Mouse (Mus musculus) retina, embryonic 14.5 days (tissue): ENCODE results near the gene Mcu.

Experiments used
- DNase-seq: peaks from one replicate; pipeline ENCODE4 v3.0.0-alpha.2; 2015; ENCODE audit warnings: low spot score

Mcu gene

DNA sequence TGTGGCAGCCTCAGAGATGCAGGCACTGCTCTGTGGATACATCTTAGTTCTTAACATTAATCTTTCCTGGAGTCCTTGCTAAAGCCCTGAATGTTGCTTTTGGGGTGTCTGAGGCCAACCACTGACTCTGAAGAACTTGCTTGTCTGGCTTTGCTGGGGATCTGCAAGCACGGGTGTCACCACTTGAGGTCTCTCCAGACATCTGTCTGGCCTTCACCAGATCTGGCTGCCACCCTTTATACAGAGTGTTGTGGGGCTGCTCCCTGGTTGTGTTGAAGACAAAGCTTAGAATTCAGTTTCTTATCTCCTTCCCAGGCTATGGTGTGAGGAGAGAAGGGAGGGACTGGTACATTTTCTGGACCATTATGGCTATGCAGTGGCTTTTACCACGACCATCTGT is 122.4 kb downstream of the Mcu start:
- no peak for DNase-seq

DNA sequence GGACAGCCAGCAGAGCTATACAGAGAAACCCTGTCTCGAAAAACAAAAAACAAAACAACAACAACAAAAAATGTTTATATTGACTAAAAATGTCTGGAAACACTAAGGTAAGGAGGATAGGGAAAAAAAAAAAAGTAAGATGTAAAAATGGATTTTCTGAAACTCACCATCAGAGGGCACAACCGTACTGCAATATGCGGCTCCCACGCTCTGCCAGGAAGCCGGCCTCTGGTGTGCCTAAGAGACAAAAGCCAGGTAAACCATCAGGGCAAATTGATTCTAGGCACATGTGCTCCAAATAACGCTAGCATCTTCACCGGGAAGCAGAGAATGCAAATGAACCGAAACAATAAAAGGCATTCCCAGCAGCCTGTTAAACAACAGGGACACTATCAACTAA is 125.6 kb downstream of the Mcu start:
- no peak for DNase-seq

DNA sequence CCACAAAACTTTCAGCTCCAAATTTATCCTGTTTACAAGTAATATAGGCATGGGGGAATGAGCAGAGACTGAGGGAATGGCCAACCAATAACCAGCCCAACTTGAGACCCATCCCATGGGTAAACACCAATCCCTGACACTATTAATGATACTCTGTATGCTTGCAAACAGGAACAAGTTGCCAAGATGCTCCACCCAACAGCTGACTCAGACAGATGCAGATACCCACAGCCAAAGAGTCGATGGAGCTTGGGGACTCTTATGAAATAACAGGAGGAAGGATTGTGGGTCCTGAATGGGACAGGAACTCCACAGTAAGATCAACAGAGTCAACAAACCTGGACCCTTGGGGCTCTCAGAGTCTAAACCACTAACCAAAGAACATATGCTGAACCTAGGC is 127.1 kb downstream of the Mcu start:
- DNase-seq = no peak

DNA sequence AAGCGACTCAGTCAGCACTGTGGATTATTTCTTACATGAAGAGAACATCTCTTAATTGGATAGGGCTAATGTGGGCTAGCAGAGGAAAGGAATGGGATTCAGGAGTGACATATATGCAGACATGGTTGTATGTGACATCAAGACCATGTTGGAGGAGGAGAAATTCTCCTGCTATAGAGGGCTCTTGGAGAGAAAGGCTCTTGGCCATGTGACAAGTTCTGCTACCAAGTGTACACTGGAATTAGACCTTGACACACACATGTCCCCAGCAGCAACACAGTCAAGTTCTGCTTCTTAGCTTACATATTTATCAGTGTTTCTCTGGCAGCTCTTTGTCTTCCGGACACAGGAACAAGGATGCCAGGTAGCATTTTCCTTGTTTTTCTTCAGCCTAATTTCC is 129.1 kb downstream of the Mcu start:
- DNase-seq = no peak

DNA sequence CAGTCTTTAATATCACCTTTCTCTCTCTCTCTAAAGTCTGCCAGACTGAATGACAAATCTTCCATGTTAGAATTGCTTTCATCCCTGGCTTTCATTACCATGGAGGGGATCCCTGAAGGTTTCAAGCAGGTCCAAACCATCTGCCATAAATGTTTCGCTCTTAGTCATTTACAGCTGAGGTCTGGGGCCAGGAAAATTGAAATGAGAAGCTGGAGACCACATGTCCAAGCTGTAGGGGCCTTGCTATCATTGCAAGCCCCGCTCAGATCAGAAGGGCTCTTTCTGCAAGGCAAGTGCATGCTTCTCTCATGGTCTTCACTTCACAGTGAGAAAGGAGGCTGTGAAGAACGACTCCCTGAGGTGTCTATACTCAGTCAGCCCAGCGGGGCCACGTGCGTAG is 132.2 kb downstream of the Mcu start:
- DNase-seq = no peak

DNA sequence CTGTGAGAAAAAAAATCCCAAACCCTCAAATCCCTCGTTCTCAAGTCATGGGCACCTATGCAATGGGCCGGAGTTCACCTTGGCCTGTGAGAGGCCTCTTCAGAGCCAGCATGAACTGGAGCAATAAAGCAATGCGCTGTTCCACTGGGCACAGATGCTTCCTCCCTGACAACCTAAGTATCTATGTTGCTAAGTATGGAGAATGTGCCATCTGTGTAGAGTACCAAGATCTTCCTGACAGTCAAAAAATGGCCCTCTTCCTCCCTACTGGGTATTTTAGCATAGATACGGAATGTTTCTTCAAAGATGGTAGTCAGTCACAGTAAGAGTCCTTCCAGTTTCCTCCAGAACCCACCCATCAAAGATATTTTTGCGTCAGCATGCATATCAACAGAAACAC is 135.1 kb downstream of the Mcu start:
- no peak for DNase-seq

DNA sequence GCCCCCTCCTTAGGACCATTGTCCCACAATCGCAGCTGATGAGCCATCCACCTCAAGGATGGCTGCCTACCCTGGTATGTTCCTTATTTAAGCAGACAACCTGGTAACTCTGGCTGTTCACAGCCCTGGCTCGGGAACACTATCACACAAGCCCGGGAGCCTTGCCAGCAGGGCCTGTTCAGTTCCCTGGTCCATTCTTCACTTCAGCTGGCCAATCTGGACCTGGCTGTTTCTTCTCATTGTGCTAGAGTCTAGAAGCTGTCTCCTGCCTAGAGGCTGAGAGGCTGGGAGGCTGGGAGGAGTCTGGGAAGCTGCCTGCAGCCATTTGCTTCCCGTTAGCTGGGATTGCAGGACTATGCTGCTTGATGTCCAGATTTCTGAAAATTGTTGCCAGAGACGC is 146.0 kb downstream of the Mcu start:
- DNase-seq = no peak

DNA sequence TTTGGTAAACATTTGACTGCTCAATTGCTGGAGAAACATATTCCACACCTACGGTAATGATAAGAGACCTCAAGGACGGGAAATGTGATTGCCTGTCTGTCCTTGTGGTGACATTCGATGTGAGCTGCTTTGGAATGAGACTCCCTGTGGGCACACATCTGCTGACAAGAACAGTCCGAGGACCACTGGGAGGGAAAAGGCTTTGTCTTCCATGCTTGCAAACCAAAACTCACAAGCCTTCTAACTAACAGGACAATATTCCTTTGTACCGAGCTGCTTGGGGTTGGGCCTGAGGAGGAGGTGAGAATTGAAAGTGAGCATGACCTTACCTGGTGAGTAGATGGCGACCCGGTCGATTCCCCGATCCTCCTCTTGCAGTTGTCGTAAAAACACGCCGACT is 149.2 kb downstream of the Mcu start:
- DNase-seq = no peak

DNA sequence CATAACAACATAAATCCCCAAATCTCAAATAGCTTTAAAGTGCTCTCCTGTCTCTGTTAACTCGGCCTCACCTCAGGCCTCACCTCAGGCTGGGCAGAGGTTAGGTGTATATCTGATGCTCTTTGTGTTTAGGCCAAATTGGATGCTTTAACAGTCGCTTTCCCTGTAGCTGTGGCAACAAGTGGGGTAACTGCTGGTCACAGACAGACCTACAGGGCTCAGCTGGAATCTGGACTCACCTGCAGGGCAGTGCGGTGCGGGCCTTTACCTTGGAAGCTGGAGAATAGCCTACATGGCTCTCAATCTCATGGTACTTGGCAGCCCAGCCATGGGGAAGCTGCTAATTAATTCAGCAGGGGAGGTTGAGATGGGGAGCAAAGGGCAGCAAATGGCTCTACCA is 149.9 kb downstream of the Mcu start:
- no peak for DNase-seq

DNA sequence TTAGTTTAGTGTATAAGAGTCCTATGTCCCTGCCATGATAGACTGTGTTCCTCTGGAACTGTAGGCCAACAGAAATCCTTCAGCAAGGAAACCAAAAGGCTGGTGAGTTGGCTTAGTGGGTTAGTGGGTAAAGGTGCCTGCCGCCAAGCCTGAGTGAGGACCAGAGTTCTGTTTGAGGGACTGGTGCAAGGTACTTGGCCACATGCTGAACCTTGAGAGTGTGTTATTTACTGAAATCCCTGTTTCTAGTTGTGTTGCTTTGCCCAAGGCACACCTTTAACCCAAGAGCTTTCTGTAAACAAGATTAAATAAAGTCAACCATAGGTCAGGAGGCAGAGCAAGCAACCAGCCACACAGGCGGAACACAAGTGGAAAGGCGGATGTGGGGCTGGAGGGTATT is 150.9 kb downstream of the Mcu start:
- DNase-seq = no peak

DNA sequence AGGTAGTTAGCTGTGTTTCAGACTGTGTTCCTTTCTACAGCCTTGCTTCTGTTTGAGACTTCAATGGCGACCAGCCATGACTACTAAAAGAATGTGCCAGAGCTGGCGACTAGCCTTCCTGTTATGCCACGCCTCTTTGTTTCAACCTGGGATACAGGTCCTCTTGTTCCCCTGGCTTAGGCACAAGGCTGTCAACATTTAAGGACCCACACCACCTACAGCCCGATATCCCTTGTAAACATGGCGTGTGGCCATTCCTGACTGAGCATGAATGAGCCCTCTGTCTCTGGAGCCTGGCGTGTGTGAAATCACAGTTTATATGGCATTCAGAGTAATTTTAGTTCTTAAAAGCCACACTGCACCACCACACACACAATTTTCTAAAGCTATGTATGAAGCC is 154.2 kb downstream of the Mcu start:
- no peak for DNase-seq

DNA sequence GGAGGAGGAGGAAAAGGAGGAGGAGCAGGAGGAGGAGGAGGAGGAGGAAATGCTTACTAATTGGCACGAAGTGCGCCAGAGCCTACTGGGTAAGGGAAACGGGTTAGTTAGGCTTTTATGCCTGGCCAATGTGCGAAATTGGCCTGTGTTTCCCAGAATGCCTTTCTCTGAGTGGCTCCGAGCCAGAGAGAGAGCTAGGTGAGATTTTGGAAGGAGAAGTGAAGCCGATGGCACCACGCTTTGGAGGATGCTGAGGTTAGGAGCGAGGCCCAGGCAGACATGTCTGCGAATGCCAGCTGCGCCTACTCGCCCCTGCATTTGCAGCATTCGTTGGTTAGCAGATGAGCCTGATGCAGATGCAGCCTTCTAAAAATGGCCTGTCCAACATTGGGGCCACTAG is 156.7 kb downstream of the Mcu start:
- no peak for DNase-seq

DNA sequence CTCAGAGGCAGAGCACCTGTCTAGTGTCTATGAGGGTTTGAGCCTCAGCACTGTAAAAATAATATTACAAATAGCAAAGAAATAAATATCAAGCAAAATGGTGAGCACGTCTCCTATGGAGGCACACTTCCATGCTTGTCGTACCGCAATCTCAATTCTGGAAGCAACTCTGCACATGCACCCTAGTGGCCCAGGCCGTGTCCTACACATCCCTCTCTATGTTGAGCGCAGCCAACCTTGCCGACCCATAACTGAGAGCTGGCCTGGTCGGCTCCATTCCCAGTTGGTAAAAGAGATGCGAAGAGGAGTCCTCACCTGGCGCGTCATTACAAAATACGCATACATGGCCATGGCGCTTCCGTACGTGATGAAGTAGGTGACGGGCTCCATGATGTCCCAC is 161.9 kb downstream of the Mcu start:
- DNase-seq = no peak

DNA sequence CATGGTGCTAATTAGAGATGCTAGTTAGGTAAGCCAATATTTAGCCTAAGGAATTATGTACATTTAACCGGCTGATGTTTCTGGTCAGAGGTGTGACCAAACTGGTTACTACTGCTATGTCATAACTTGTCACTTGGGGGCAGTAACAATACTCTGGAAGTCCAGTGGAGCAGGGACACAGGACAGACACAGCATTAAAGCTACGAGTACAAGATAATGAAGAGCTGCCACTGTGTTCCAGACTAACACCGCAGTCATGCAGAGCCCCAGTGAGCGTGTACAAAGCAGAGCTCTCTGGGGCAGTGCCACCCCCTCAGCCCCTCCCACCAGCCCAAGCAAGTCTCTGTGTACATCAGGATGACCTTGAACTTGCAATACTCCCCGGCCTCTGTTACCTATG is 164.7 kb downstream of the Mcu start:
- peak; percentile 75 for DNase-seq

DNA sequence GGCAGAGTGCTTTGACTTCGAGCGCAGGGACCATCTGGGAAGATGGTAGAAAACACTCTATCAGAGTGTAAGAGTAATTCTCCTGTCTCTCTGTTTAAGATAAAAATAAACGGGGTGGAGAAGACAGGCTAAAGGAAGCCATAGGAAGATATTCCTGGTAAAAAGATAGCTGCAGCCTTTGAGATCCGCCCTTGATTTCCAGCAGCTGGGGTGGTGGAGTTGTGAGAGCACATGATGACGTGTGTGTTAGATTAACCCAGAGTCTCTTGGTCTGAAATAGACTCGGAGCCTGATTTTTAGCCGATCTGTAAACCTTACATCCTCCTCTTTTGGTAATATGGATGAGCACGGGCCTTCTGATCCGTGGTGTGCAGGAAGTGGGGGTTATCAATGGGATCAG is 168.9 kb downstream of the Mcu start:
- no peak for DNase-seq

DNA sequence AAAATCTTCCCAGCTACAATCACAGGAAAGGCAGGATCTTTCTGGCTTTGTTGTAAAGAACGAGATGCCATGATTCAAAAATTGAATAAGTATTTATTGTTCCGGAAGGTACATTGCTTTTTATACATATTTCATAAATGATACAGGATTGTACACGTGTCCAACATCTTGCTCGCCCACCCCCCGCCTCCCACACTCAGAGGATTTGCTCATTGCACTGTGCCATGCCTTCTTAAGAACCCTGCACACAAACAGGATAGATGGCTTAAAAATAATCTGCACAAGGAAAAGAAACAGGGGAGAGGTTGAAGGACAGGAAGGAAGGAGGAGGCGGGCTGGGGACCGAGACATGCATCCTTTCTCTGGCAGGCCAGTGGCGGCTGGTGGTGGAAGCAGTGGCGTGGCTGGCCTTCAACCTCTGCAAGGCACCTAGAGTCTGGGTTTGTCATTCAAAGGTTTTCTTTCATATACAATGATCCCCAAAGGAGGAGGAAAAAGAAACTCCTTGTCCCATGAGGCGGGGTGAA is 169.5 kb downstream of the Mcu start:
- DNase-seq = no peak

DNA sequence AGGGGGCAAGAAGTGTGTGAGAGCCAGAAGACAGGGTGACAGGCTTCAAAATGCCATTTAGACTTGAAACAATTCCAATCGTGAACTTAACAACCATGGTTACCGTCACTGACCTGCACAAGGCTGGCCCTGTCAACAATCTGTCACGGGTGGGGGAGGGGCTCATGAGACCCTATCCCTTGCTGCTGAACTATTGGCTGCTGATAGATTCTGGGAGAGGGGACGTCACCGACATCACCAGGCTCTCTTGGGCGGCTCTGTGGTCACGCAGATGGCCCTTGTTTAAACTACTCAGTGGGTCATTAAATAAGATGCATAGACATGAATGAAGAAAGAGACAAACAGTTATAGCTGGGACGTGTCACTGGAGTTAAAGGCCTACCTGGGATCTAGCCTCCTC is 171.9 kb downstream of the Mcu start:
- no peak for DNase-seq

DNA sequence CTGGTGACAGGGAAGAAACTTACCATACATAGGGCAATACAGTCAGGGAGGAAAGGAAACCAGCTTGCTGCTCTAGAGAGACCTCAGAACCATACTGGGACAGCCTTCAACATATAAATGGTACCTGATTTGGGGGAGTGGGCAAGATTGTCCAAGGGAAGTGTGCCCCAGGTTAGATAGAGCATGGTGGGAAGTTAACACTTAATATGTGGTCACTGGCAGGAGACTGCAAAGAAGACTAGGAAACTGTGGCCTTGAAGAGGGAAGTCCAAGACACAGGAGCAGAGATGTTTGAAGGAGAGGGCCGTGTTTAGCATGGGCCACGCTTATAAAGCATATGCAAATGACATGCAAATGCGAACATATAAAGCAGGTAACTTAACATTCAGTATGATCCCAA is 172.4 kb downstream of the Mcu start:
- no peak for DNase-seq

DNA sequence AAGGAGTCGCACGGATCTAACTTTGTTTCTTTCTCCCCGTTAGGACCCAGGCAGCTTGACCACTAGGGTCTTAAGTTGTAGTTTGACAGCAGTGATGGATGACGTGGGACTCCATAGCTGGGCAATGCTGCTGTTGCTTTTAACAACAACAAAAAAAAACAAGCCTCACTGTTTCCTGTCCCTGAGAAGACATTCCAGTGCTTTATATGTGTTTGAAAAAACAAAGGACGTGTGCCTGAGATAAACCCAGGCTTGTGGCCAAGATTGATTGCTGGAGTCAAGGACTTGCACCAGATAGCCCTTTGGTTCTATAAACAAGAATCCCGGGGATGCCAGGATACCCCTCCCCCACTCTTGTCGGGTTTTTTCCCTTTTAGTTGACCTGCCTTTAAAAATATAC is 173.3 kb downstream of the Mcu start:
- no peak for DNase-seq

DNA sequence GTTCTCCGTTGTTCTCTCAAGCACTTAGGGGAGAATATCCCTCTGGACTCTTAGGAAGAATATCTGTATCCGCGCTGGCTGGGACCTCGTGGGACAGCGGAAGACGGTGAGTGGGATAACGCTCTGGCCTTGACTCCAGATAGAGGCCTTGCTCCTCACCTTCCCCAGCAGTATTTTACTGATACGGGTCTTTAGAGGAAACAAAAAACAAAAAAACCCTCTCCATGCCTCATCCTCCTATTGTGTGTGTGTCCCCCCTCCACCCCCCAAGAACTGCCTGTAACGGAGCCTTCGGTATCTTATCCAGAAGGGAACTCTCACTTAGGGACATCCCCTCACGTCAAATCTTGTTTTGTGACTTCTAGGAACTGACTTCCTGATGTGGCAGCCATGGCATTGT is 174.8 kb downstream of the Mcu start, which contains the start of gene Oit3:
TSS of gene Oit3 (minus strand) at position 44 of the 400 bp plus-strand sequence.
- DNase-seq = no peak

DNA sequence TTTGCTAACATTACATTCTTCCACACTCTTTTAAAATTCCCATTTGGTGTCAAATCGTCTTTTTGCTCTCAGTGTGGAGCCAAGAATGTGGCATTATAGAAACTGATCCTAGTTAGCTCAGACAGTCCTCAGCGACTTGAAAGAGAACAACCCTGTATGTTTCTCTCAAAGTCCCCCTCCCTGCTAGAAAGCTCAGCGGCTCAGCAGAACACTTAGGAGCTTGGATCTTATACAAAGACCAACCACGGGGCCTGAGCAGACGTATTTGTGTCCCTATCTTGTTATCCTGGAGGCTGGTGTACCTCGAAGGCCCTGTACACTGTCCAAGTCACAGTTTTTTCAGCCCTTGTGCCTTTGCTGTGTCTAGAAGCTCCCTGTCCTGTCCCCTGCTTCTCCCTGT is 176.3 kb downstream of the Mcu start:
- DNase-seq = no peak

DNA sequence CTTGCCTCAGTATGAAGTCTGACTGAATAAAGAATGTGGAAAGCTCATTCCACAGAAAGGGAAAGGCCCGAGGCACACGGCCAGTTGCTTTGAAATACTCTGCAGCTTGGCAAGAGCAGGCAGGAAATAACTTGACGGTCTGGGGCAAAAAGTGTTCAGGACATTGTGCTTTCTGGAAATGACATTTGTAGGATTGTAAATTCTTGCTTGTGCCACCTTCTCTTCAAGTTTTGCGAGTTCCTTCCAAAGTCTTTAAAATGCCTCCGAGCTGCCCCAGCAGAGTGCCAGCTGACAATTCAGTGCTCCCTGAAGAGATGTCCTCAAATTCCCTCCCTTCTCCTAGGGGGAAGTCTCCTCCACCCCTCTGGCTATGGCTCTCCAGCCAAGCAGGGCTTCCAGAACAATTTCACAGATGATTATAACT is 177.0 kb downstream of the Mcu start:
- DNase-seq = no peak

DNA sequence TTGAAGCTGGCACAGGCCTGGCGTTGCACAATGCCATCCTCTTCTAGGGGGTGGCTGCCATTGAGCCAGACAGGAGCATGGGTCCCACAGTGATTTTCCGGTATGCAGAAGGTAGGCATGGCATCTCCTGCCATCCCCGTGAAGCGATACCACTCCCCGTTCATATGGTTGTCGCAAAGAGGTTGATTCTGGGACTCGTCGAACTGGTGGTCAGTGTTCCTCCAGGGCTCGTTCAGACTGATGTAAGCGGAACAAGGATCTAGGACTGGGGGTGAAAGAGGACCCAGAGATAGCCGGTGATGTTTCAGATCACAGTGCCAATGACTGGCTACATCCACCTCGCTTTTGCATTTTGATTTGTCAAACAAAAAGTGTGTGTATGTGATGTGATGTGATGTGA is 177.8 kb downstream of the Mcu start:
- no peak for DNase-seq

DNA sequence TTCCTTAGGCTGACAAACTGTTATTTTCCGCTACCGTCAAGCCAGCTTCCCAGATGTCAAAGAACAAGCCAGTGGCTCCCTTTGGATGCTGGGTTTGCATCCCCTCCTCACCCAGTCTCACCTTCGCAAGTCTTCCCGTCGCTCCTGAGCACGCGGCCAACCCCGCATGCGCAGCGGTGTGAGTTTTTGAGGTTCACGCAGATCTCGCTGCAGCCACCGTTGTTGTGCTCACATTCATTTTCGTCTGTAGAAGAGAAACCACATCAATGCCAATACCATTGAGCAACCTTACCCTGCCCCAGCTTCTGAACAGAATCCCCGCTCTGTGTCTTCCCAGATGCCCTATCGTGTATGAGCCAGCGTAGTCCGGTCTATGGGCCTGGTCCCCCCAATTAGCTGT is 180.7 kb downstream of the Mcu start:
- DNase-seq = no peak

DNA sequence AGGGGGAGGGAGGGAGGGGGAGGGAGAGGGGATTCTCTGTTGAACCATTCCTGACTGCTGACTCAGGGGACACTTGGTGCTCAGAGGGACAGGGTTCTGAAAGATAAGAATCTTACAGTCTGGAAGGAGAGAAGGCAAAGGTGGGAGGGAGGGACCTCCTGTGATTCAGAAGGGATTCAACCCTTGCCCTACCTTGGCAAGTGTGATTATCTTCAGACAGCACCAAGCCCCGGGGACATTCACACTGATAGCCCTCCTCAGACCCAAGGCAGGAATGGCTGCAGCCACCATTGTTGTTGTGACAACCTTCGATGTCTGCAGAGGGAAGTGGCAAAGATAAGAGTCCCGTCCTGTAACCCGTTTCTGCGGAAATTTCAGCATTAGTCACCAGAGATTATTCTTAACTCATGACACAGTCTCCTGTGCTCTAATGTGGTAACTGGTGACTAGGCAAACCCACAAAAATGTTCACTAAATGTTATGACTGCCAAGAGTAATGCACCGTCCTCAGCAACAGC is 185.7 kb downstream of the Mcu start:
- no peak for DNase-seq
